Mouse (Mus musculus) urinary bladder, postnatal 25 days (tissue): ENCODE measurements around the gene Cdkal1.

Experiments used
- DNase-seq: peaks from one replicate; pipeline ENCODE4 v3.0.0; 2022; ENCODE audit warnings: low spot score

Gene Cdkal1

DNA sequence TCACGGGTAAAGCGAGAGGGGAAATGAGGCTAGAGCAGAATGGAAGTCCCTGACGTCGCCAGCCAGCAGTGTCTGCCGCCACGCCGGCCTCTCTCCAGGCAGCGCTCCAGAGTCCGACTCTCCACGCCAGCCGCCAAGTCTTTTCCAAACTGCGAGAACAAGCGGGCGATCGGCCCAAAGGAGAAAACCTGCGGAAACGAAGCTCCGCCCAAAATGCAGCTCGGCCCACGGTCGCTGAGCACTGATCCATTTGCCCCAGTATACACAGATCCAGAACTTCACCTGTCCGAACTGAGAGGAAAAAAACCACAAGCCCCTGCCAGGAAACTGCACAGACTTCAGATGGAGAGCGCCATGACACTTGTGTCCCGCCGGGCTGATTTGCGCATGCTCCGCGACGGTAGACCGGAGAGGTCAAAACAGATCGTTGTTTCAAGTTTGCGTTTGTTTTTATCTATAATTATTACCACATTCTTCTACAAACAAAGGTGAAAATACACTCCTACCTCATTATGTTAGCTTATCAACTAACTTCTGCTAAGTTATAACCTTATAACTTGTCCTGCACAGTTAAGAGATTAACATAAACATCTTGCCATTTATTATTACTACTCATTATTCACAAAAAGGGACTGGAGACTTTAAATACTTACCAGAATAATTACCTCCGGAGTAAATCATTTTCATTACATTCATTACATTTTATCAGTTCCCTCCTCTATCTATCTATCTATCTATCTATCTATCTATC, at the start of gene Cdkal1:
Gene Cdkal1 (minus strand): TSS at position 394 of the 751 bp plus-strand sequence.
- DNase-seq: peak; percentile 83

DNA sequence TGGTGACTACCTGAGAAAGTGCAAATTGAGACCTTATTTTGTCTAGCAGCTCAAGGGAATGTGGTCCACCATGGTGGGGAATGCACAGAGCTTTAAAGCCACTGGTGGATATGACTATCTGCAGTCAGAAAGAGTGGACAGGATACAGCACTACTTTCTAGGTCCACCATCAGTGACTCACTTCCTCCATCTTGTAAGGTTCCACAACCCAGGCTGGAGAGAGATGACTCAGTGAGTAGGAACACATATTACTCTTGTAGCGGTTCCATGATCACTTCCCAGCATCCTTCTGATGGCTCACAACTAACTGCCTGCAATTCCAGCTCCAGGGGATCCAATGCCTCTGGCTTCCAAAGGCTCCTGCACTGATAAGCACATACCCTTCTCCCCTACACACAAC, 47.9 kb upstream of the Cdkal1 start:
- no peak for DNase-seq

DNA sequence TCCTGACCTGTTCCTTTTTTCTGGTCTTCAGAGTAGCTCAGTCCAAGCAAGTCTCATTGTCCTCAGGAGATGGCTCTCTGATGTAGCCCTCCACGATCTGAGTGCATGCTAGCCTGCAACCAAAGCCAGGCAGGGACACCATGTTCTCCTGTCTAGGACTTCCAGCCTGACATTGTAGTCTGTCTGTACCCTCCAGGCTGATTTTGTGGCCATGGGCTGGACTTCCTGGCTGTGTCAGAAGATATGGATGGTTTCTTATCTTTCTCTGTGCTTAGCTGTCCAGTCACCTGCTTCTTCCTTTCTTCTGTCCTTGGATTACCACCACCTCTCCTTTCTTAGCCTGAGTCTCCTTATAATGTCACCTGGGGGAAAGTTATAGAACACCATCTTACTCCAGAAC, 47.2 kb upstream of the Cdkal1 start:
- DNase-seq: no peak

DNA sequence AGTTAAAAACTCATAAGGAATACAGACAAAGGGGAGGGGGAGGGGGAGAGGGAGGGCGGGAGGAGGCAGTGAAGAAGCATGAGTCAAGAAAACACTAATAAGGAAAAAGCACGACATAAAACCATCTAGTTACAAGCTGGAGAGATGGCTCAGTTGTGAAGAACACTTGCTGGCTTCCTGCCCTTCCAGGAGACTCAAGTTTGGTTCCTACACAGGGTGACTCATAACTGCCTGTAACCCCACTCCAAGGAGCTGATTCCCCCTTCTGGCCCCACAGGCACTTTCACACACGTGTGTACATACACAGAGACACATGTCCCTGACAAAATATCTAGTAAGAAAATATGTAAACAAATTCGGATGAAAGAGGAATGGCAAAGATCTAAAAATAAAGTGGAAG, 46.2 kb upstream of the Cdkal1 start:
- DNase-seq: no peak

DNA sequence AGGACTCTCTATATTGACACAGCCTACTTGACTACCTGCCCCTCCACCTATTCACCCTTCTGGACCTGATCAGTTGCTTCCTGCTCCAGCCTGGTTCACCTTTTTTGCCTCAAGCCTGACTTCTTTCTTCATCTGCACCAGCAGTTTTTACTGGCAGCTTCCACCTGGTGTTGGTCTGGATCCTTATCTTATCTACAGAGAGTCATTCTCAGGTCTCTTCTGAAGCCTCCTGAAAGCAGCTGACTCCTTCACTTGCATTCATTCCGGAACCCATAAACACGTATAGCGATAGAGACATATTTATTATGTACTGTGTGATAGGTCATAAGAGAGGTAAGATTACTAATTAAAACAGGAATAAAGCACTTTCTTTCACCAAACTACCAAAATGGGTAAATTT, 11.3 kb upstream of the Cdkal1 start:
- no peak for DNase-seq

DNA sequence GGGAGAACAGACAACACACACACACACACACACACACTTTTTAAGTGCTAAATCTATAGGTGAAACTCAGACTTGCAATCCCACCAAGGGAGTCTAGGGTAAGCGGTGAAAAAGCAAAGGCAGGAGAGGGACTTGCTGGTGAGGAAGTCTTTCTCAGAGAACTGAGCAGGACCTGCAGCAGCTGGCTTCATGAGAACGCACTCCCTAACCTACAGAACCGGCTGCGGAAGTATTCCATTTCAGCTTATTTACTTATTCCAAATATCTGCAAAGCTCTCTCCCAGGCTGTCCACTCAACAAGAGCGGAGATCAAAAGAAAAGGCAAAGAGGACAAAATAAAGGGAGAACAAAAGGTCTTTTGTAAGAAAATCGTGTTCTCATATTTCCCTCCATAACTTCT, 8.9 kb upstream of the Cdkal1 start:
- DNase-seq: no peak

DNA sequence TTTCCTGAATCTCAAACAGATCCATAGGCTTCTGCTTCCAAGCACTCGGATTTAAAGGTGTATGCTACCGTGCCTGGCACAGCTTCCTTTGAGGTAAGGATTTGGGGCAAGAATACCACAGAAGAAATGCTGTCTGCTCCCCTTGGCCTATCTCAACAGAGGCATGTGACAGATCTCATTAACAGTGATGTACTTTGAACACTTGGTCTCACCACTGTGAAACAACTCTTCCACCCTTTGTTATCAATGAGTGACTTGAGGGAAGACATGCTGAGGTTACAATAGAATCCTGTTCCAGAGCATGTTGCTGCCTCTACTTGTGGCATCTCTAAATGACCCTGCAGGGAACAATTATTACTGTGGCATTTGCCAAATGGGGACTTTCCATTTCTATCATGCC, 4.6 kb upstream of the Cdkal1 start:
- DNase-seq: no peak

DNA sequence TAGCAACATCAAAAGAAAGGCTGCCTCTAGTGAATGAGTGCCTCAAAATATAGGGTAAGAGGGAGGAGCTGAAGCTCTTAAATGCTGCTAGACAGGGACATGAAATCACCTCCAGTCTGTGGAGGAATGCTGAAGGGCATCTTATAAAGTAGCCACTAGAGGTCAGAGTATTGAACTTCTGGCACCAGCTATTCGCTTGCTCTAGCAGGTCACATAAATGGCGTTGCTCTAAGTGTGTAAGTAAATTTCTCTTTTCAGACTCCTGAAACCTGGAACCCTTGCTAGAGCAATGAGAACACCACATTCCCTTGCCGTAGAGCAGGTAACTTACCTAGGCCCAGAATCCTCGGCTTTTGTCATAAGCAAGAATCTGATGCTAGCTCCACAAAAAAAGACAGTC, 2.0 kb upstream of the Cdkal1 start:
- no peak for DNase-seq

DNA sequence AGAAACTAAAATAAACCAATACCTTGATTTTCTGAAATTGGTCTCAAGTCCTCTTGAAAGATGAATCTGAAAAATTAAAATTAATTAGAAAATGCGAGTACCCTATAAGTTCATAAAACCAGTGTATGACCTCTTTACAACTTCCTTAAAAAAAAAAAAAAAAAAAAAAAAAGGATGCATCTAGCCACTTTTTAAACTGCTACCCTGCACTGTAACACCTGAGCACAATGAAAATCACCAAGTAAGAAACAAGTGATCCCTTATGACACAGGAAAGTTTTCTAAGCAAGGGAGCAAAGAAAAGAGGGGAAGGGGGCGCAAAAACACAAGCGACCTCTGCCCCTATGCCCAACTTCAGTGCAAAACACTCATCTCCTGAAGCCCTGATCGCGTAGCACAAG, 598 bp downstream of the Cdkal1 start:
- no peak for DNase-seq

DNA sequence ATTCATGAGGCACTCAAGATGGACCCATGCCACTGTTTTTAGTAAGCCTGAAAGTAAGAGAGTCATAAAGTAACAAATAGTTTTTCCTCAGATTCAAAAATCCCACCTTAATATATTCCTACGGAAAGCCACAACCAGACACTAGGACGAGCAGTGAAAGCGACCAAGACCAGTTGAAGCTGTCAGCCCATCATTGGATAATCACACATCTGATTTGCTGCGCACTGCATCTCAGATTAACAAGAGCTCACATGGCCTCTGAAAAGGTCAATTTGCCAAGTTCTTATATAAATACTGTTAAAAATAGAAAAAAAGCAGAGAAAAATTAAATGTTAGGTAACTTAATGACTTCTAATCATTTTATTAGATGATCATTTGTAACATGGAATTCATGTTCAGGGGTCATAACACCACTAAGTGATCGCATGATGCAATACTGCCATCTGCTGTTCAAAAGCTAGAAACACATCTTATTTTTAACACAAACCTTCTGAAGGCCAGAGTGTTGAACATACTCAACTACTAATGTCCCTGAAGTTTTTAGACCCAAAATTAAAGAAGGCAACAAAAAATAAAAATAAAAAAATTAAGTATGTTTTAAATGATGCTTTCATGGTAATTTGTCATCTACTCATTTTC, 16.9 kb downstream of the Cdkal1 start:
- DNase-seq: no peak

DNA sequence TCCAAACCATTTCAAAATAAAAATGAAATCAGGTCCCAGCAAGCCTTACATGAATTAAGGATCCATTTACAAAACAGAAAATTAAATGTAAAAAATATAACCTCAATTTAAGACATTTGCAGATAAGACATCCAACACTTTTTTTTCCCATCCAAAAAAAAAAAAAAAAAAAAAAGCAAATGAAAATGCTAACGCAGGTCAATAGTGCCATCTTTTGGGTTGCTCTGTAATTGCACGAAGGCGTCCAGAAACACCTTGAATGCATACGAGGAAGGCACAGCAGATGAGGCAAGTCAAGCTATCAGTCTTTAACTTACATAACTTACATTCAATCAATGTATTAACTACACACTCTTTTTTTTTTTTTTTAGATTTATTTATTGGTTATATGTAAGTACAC, 20.3 kb downstream of the Cdkal1 start:
- peak; percentile 20 for DNase-seq

DNA sequence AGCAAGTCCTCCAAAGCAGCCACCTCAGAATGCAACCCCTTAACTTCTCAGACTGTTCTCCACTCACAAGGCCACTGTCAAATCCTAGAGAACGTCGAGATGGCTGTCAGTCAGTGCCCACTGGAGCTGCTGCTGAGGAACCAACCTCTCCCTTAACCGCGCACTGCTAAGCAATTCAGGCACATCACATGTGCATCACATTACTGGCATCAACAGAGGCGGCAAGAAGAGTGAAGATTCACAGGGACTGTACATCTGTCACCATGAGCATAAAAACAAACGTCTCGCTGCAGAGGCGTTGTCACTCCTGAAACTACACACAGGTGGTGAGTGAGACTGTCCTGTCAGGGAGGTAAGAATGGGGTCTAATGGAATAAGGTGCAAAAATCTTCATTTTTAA, 21.7 kb downstream of the Cdkal1 start:
- no peak for DNase-seq

DNA sequence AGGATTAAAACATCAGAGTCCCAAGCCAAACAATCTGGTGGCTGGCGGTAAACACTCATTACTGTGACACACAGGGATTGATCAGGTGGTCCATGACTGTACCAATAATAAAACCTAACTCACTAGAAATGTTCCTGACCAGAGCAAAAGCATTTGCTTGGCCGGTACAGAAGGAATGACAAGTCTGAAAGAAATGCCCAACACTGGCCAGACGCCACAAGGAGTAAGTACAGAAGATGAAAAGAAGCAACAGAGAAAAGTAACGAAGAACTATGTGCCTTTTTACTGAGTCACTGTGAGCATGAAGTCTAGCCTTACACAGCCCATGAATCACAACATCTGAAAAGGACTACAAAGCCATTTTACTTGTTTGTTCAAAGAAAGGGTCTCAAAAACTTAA, 24.3 kb downstream of the Cdkal1 start:
- DNase-seq: no peak

DNA sequence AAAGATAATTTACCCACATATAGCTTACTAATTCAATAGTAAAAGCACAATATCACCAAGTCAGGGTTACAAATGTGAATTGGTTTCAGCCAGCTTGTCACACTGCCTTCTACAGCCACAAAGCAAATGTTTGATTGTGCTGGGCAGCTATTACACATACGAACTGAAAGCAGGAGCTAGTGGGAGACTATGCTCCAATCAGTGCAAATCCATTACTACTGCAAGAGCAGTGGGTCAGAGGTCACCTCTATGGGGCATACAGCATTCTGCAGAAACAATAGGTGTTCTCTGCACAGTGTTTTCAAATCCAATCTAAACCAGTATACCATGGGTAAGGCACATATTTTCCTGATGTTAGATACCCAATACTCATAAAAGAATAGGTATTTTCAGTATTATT, 27.4 kb downstream of the Cdkal1 start:
- DNase-seq: no peak

DNA sequence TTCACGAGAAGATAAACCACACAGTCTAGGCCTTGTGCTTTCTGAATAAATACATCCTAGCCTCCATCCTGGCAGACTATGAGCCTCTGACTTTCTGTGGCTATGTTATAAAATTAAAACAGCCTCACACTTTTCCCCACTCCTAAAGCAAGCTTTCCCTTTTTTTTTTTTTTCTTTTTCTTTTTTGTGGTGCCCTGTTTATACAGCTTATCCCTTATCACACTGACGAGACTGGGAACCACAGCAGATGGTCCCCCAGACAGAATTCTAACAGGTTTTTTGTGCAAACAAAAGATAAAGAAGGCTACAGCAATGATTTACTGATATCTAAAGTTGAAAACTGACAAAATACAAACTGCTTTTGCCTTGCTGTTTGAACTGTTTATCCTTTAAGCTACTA, 29.0 kb downstream of the Cdkal1 start:
- no peak for DNase-seq

DNA sequence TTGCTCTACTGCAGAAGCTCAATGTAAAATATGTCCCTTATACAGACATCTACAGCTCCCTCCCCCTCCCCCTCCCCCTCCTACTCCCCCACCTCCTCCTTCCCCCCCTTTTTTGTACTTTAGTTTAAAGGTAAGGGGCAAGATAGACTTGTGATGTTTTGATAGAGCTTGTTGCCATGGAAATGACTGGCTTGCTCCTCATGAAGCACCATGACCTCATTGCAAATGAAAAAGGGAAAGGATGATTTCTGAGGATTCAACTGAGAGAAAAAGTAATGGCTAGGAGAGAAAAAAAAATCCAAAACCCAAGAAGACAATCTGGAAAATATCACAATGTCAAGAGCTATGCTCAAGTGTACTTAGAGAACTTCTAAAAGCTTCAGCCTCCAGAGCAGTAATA, 29.4 kb downstream of the Cdkal1 start:
- DNase-seq: no peak

DNA sequence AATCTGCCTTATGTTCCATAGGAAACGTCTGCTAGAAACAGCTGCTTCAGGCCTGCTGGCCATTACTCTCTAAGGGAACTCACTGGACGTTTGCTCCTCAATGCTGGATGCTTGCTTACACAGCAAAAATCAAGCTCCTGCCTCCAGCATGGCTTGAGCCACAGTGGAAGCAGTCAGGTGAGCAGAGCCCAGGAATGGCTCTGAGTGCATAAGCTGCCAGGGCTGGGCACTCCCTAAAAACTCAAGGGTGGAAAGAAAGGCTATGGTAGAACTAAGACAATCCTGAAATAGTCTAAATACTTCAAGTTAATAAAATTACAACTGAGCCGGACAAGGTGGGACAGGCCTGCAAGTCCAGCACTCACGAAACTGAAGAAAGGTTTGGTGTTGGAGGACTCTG, 30.7 kb downstream of the Cdkal1 start:
- no peak for DNase-seq

DNA sequence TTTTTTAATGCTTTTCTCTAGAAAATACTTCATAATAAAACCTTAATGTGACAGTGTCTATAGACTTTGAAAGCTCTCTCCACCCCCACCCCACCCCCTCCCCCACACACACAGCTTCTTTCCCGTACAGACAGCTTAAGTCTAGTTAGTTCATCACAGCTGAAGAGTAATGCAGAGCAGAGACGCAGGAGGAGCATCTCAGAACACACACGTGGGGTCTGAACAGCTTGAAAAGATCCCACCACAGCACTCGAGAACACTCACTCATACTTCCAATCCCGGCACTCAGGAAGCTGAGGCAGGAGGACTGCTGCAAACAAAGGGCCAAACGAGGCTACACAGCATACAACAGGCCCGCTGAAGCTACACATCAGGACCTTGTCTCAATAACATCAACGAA, 31.1 kb downstream of the Cdkal1 start:
- no peak for DNase-seq

DNA sequence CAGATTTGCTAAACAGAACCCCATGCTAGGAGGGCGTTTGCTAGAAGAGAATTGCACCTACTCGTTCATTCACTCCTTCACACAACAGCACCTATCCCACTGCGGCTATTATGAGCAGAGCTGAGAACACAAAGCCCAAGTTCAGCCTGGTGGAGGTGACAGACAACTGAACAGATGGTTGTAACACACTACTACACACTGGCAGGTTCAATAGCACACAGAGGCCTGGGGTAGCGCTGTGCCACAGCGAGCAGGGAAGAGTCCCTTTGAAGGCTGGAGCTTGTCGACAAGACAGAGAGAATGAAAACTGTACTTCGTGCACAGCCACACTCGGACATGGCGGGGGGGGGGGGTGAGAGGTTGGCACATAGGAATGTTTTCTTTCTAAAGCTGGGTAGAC, 31.6 kb downstream of the Cdkal1 start:
- DNase-seq: no peak

DNA sequence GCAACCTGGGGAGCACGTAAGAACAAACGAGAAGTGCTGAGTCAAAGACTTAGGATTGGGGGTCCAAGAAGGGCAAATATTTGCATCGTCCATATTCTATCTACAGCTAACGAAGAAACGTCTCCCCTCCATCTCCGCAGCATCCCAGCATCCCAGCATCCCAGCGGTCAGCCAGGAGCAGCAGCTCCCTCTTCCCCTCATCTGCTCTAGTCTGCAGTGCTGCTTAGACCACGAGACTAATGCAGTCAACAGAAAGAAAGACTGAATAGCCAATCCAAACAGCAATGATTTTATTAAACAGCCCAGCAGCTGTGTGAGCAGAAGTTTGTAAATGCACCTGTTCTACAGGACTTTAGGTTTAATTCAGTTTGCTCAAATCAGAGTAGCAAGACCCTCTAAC, 32.0 kb downstream of the Cdkal1 start:
- DNase-seq: no peak

DNA sequence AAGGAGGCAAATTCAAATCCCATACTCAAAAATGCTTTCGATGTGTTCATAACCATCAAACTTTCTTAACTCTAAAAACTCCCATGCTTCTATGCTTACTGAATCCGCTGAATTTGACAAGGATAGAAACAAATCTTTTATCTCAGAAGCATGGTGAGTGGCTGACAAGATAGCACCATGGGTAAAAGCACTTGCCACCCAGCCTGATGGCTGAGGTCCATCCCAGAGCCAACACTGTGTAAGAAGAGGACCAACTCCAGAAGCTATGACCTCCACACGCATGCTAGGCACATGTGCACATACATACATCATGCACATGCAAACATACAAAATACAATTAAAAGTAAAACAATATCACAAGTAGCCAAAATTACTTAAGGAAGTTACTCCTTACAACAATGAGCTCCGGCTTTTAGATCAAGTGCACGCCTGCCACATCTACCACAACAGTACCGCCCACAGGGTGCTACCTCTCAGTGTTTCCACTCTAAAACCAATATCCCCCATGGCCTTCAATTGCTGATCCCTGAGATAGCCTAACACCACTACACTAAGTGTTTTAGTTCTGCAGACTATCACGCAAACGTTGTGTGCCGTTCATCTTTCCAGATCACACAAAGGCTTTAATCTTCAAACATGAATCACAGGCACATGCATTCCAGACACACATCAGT, 35.4 kb downstream of the Cdkal1 start:
- DNase-seq: no peak

DNA sequence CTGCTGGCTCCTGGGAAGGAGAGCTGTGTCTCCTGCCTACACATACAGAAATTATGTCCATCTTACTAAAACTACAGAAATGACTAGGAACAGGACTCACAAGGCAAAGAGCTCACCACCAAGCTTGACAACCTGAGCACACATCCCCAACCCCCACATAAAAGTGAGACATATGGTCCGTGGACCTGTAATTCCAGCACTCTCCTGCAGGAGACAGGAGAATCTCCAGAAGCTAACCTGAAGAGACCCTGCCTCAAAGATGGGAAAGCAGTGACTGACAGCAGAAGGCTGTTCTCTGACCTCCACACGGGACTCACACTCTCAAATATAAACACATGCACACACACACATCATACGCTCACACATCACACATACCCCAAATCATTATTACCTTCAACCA, 36.3 kb downstream of the Cdkal1 start:
- no peak for DNase-seq

DNA sequence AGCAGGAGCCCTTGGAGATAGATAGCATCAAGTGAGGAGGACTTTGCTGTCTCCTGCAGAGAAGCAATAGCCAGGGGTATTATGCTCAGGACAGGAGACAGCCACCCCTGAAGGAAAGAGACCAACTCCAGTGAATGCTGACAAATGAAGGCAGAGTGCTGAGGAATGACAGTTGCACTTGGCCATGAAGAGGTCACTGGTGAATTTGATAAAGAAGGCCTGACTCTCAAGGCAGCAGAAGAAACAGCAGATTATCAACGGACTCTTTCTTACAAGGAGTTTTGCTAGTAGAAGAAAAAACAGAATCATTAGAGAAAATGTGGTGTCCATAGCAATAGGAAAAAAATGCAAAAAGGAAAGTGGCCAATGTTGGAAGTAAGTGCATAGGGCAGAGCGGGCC, 37.2 kb downstream of the Cdkal1 start:
- DNase-seq: no peak

DNA sequence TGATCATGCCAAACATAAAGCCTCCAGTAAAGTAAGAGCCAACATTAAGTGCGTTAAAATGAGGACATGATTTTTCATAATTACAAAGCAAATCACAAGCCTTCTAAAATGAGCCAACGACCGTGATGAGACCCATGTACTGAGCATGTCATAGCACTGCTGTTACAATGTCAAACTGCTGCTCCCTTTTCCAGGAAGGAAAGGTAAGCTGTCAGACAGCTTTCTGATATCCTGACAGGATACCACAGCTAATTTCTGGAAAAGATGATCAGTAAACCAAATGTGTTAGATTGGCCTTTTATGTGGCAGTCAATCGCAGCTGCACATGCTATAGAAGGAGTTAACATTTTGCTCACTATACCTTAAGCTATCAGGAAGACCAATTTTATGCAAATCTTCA, 44.7 kb downstream of the Cdkal1 start:
- no peak for DNase-seq
